Mouse (Mus musculus) thymus, adult 2 months (tissue): ENCODE measurements around the gene Mctp1. TPM values are rescaled to one million over a fixed set of nuclear protein-coding genes. Genes with fewer than 3 reads are reported as not detected.

Experiments used
- DNase-seq: peaks from one replicate; pipeline ENCODE4 v3.0.0; 2021
- H3K27ac ChIP-seq: fragments of 200-500 bp; 2 replicates; pipeline ENCODE4 v1.5.1; 2012; ENCODE audit warnings: low read length, control low read depth; ENCODE audit not compliant: control insufficient read depth, insufficient read depth
- H3K27me3 ChIP-seq: fragments of 200-500 bp; 2 replicates; pipeline ENCODE4 v1.6.1; 2012; ENCODE audit warnings: mild to moderate bottlenecking, low read length, moderate library complexity, mixed read lengths; ENCODE audit not compliant: control insufficient read depth, insufficient read depth
- H3K36me3 ChIP-seq: fragments of 200-500 bp; 2 replicates; pipeline ENCODE4 v1.6.1; 2012; ENCODE audit warnings: mild to moderate bottlenecking, low read length, moderate library complexity; ENCODE audit not compliant: control insufficient read depth, insufficient read depth
- H3K4me1 ChIP-seq: fragments of 200-500 bp; replicated peaks from 2 replicates; pipeline ENCODE4 v1.6.1; 2012; ENCODE audit warnings: low read length; ENCODE audit not compliant: control insufficient read depth, insufficient read depth
- H3K4me3 ChIP-seq: fragments of 200-500 bp; 2 replicates; pipeline ENCODE4 v1.5.1; 2012; ENCODE audit warnings: mild to moderate bottlenecking, low read length, control low read depth, moderate library complexity; ENCODE audit not compliant: control insufficient read depth, insufficient read depth
- CTCF ChIP-seq: fragments of 200-500 bp; IDR thresholded peaks from 2 replicates; pipeline ENCODE4 v1.5.1; 2012; ENCODE audit warnings: mild to moderate bottlenecking, control low read depth, low read length, moderate library complexity, borderline replicate concordance; ENCODE audit not compliant: control insufficient read depth, poor library complexity, insufficient read depth; ENCODE audit errors: extremely low read depth
- POLR2A ChIP-seq: fragments of 200-500 bp; IDR thresholded peaks from 2 replicates; pipeline ENCODE4 v1.6.1; 2012; ENCODE audit warnings: mild to moderate bottlenecking, low read length, control low read depth, moderate library complexity; ENCODE audit not compliant: control insufficient read depth, poor library complexity, insufficient read depth; ENCODE audit errors: extremely low read depth
- WGBS: fragments of 180-500 bp; shearing (Covaris S2); methylation state at CpG from one replicate; pipeline ENCODE4 v1.1.7; 2018; 5-methylcytosine and 5-hydroxymethylcytosine counted together
- polyA plus RNA-seq: library from polyadenylated mRNA; depleted of rRNA; stranded (reverse); fragments of >200 nt; gene quantifications from 2 replicates; pipeline ENCODE4 v1.2.3, GENCODE M21; 2012

Gene Mctp1
- polyA plus RNA-seq, 1 experiment, result 0.77 TPM

- H3K4me1 ChIP-seq, result no peaks in the 10 kb centered on the region
- TF ChIP-seq POLR2A (no peak), CTCF (no peak)
- DNase-seq, result no peak
Observed at GRCm38 (mm10) chr13:76591189-76591588, 206.9 kb downstream of the Mctp1 start.

GRCm38 (mm10) chr13:76591692-76592091 is 207.4 kb downstream of the Mctp1 start:
- WGBS, result 46% methylated on average over 1 of the region's 1 CpGs

More at GRCm38 (mm10) chr13:76591189-76591588, 206.9 kb downstream of the Mctp1 start:
- no peaks in the 10 kb centered on the region for H3K27me3 ChIP-seq
- H3K4me3 ChIP-seq, result no peak overlapping the region
- no peak overlapping the region for H3K27ac ChIP-seq
- no peaks in the 10 kb centered on the region for H3K36me3 ChIP-seq

GRCm38 (mm10) chr13:76592908-76593307 is 208.6 kb downstream of the Mctp1 start:
- TF ChIP-seq POLR2A, result no peak
- TF ChIP-seq CTCF, result no peak
- H3K36me3 ChIP-seq, result no peaks in the 10 kb centered on the region
- 76% methylated on average over 2 of the region's 2 CpGs for WGBS
- no peaks in the 10 kb centered on the region for H3K4me1 ChIP-seq
- H3K27me3 ChIP-seq, result no peaks in the 10 kb centered on the region
- DNase-seq, result no peak
- no peak overlapping the region for H3K4me3 ChIP-seq
- no peak overlapping the region for H3K27ac ChIP-seq

More at GRCm38 (mm10) chr13:76591692-76592091, 207.4 kb downstream of the Mctp1 start:
- no peaks in the 10 kb centered on the region for H3K36me3 ChIP-seq
- DNase-seq, result no peak
- no peak overlapping the region for H3K27ac ChIP-seq
- H3K4me1 ChIP-seq, result no peaks in the 10 kb centered on the region
- no peak overlapping the region for H3K4me3 ChIP-seq
- TF ChIP-seq POLR2A, result no peak
- TF ChIP-seq CTCF, result no peak
- H3K27me3 ChIP-seq, result no peaks in the 10 kb centered on the region

GRCm38 (mm10) chr13:76597005-76597404 is 212.7 kb downstream of the Mctp1 start:
- Histone ChIP-seq H3K27me3 (no peaks in the 10 kb centered on the region), H3K27ac (no peak overlapping the region), H3K4me3 (no peak overlapping the region), H3K36me3 (no peaks in the 10 kb centered on the region), H3K4me1 (no peaks in the 10 kb centered on the region)
- WGBS, result 95% methylated on average over 7 of the region's 7 CpGs
- DNase-seq, result no peak
- TF ChIP-seq CTCF, result no peak
- TF ChIP-seq POLR2A, result no peak

GRCm38 (mm10) chr13:76609425-76609824 is 225.1 kb downstream of the Mctp1 start:
- H3K27me3 ChIP-seq, result no peaks in the 10 kb centered on the region
- H3K4me3 ChIP-seq, result no peak overlapping the region
- H3K36me3 ChIP-seq, result no peaks in the 10 kb centered on the region
- no peaks in the 10 kb centered on the region for H3K4me1 ChIP-seq
- no peak for DNase-seq
- TF ChIP-seq POLR2A (no peak), CTCF (no peak)
- no peak overlapping the region for H3K27ac ChIP-seq

GRCm38 (mm10) chr13:76611499-76611898 is 227.2 kb downstream of the Mctp1 start:
- TF ChIP-seq POLR2A (no peak), CTCF (no peak)
- Histone ChIP-seq H3K27me3 (no peaks in the 10 kb centered on the region), H3K36me3 (no peaks in the 10 kb centered on the region), H3K27ac (no peak overlapping the region), H3K4me3 (no peak overlapping the region), H3K4me1 (no peaks in the 10 kb centered on the region)
- DNase-seq, result no peak
- 96% methylated on average over 2 of the region's 2 CpGs for WGBS

- Histone ChIP-seq H3K27me3 (no peaks in the 10 kb centered on the region), H3K4me3 (no peak overlapping the region), H3K4me1 (no peaks in the 10 kb centered on the region), H3K36me3 (no peaks in the 10 kb centered on the region), H3K27ac (no peak overlapping the region)
- no peak for DNase-seq
- TF ChIP-seq POLR2A (no peak), CTCF (no peak)
Observed at GRCm38 (mm10) chr13:76620111-76620510, 235.8 kb downstream of the Mctp1 start.
